Mouse (Mus musculus) layer of hippocampus, postnatal 14 days (tissue): ENCODE measurements at regions not wholly inside any gene's neighbourhood (a gene's known extent, or its start where the extent isn't known, plus 50 kb on each side); places are given as distances from the start of the nearest gene placed in this dataset.

ENCODE experiments used
- DNase-seq, 2 experiments: peaks; one replicate each; pipeline ENCODE4 v3.0.0; 2021 to 2022; ENCODE audit warnings: low spot score in 2 of 2, mixed read lengths in 1 of 2

GRCm38 (mm10) chr10:95034566-95034965 lies 89.9 kb upstream of the Plxnc1 start:
- DNase-seq, result no peak

- peak in 1 of 2 experiments; percentile 58 for DNase-seq
These were observed 88.4 kb upstream of the Plxnc1 start for GRCm38 (mm10) chr10:95032760-95033716.

DNA sequence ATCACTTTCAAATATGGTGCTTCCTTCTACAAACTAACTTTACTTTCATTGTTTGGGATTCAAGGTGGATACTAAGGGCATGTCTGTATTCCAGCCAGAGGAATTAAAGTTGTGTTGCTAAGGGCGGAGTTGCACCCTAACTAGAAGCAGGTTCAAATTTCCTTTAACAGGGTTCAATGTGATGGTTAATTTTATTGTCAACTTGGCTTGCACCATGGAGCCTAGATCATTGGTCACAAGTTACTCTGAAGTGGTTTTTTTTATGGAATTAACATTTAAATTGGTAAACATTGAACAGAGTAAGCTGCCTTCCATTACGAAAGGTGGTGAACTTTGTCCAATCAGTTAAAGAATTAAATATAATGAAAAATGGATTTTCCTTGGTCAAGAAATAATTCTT lies 86.7 kb upstream of the Plxnc1 start:
- DNase-seq, result no peak

DNA sequence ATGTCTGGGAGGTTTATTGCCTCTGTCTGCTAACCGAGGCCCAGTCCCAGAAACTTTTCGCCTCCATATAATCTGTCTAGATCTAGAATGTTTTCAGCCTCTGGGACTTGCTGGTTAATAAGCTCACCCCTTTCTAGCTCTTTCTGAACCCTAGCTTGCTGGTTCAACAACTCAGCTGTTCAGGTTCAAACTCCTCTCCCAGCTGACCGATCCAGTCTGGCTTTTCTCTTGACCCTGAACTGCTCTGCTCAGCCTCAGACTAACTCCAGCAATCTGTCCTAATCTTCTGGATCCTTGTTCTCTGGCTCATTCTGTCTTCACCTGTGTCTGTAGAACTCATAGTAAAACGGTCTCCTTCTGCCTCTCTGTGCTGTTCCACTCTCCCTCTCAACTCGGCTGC lies 86.2 kb upstream of the Plxnc1 start:
- DNase-seq, result no peak

- DNase-seq, result no peak
These were observed 84.9 kb upstream of the Plxnc1 start for GRCm38 (mm10) chr10:95029554-95029953.

GRCm38 (mm10) chr10:95025569-95026327 lies 81.1 kb upstream of the Plxnc1 start:
- DNase-seq, result no peak

DNA sequence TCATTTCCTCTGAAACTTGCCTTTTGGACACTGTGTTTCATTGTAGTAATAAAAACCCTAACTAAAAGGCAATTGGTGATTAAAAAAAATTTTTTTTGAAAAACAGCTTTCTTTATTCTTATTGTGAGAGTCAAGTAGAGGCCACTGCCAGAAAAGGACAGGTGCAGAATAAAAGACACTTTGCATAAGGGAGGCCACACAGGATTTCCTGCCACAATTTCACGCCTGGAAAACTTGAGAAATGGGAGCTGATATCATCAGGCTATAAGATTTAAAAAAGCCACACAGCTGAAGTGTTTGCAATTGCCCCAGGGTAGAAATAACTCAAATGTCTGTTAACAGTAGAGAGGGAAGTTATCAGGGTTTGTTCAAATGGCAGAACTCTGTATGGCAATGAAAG lies 76.6 kb upstream of the Plxnc1 start:
- DNase-seq, result no peak

GRCm38 (mm10) chr10:95016896-95017295 lies 72.3 kb upstream of the Plxnc1 start:
- no peak for DNase-seq

GRCm38 (mm10) chr10:95015298-95015951 lies 70.8 kb upstream of the Plxnc1 start:
- DNase-seq, result peak in 1 of 2 experiments; percentile 29

- peak in 1 of 2 experiments; percentile 53 for DNase-seq
These were observed 69.3 kb upstream of the Plxnc1 start for GRCm38 (mm10) chr10:95013946-95014345.

GRCm38 (mm10) chr10:95013213-95013915 lies 68.7 kb upstream of the Plxnc1 start:
- no peak for DNase-seq

GRCm38 (mm10) chr10:95010333-95010732 lies 65.7 kb upstream of the Plxnc1 start:
- DNase-seq, result no peak

- no peak for DNase-seq
These were observed 64.4 kb upstream of the Plxnc1 start for GRCm38 (mm10) chr10:95009081-95009480.

- no peak for DNase-seq
These were observed 59.6 kb upstream of the Plxnc1 start for GRCm38 (mm10) chr10:95004065-95004763.

DNA sequence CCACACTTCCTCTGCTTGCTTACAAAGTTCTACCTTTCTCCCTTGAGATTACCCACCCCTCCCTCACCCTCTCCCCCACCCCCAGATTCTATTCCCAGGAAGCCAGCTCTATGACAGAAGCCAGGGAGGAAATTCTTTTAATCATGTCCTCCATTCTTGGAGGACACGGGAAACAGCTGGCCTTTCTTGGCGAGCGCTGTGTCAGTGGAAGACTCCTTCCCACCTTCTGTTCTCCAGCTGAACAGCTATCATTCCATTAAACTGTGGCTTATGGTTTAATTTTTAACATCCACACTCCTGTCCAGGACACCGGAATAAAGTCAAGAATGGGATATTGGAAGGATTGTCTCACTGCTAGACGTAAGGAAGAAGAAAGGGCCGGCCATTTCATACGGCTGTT lies 59.0 kb upstream of the Plxnc1 start:
- DNase-seq, result no peak

DNA sequence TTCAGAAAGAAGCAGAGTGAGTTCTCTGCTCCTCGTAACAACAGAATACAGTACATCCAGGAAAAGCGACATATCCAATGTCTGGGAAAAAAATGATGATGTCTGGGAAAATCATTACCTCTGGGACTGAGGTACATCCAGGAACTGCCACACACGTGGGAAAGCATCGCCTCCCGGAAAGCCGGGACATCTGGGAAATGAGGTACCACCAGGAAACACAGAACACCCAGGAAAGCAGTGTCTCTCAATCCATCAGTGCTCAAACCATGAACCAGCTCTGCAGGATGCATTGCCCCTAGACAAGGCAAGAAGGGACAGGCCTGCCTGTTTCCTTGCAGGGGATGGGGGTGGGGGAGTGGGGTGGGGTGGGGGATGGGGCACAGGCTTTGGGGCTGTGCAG lies 57.0 kb upstream of the Plxnc1 start:
- no peak for DNase-seq

GRCm38 (mm10) chr10:94999716-95000115 lies 55.1 kb upstream of the Plxnc1 start:
- no peak for DNase-seq
